Mouse (Mus musculus) frontal cortex, adult (tissue): ENCODE results near the gene Gm21616.
"Not testable (repeated sequence)": the region's sequence is repeated elsewhere in the genome, so short reads cannot be mapped to it uniquely, and the experiment has no call there.

Experiments
- ATAC-seq: cut with Nextera tagmentation; 2 replicates; pipeline ENCODE4 v1.9.2; 2017; ENCODE audit warnings: mild to moderate bottlenecking, moderate library complexity, mixed read lengths; ENCODE audit not compliant: low TSS enrichment

Gene Gm21616

GRCm38 (mm10) chrX:125435242-125435641 lies at the start of gene Gm21616:
Gm21616 (plus strand) TSS chrX:125435542.
- ATAC-seq: not testable (repeated sequence)
